Mouse (Mus musculus) olfactory bulb, adult 2 months (tissue): Measurements from ENCODE around the gene Dscaml1.

ENCODE experiments used
- CTCF ChIP-seq: fragments of 200-500 bp; IDR thresholded peaks from 2 replicates; pipeline ENCODE4 v1.5.1; 2012; ENCODE audit warnings: low read depth, mild to moderate bottlenecking, low read length, moderate library complexity; ENCODE audit not compliant: insufficient read depth
- POLR2A ChIP-seq: fragments of 200-500 bp; IDR thresholded peaks from 2 replicates; pipeline ENCODE4 v1.6.1; 2012; ENCODE audit warnings: mild to moderate bottlenecking, low read depth, low read length, moderate library complexity; ENCODE audit not compliant: insufficient read depth

GRCm38 (mm10) chr9:45589867-45590266 is 163.4 kb downstream of the Dscaml1 start:
- no peak for TF ChIP-seq CTCF
- no peak for TF ChIP-seq POLR2A
